Mouse (Mus musculus) cortical plate, adult 2 months (tissue): ENCODE measurements at regions not wholly inside any gene's neighbourhood (a gene's known extent, or its start where the extent isn't known, plus 50 kb on each side); places are given as distances from the start of the nearest gene placed in this dataset.

Experiments
- H3K27ac ChIP-seq: fragments of 200-500 bp; 2 replicates; pipeline ENCODE4 v1.5.1; 2012; ENCODE audit warnings: low read length, control low read depth, inconsistent platforms; ENCODE audit not compliant: insufficient read depth
- H3K4me1 ChIP-seq: fragments of 200-500 bp; 2 replicates; pipeline ENCODE4 v1.6.1; 2011; ENCODE audit warnings: low read length; ENCODE audit not compliant: control insufficient read depth, insufficient read depth
- H3K4me3 ChIP-seq: fragments of 200-500 bp; 2 replicates; pipeline ENCODE4 v1.5.1; 2011; ENCODE audit warnings: mild to moderate bottlenecking, low read length, control low read depth; ENCODE audit not compliant: insufficient read depth
- CTCF ChIP-seq: fragments of 200-500 bp; IDR thresholded peaks from 2 replicates; pipeline ENCODE4 v1.5.1; 2011; ENCODE audit warnings: mild to moderate bottlenecking, control low read depth, low read length; ENCODE audit not compliant: insufficient read depth; ENCODE audit errors: extremely low read depth
- POLR2A ChIP-seq: fragments of 200-500 bp; IDR thresholded peaks from 2 replicates; pipeline ENCODE4 v1.6.1; 2011; ENCODE audit warnings: mild to moderate bottlenecking, low read length, control low read depth; ENCODE audit not compliant: insufficient read depth; ENCODE audit errors: extremely low read depth

DNA sequence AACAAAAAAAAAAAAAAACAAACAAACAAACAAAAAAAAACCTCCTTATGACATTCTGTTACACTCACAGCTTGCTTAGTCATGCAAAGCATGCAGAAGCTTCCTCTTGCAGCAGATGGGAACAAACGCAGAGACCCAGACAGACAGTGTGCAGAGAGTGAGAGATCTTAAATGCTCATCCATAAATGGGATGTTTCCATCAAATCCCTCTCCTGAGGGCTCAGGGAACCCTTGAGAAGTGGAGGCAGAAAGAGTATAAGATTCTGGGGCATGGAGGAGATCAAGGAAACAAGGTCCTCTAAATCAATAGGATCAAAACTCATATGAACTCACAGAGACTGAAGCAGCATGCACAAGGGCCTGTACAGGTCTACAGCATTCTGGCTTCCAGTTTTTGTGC, 52.5 kb downstream of the Adm start:
- Histone ChIP-seq H3K4me3 (no peak overlapping the region), H3K27ac (no peak overlapping the region), H3K4me1 (no peaks in the 10 kb centered on the region)
- TF ChIP-seq POLR2A (no peak), CTCF (no peak)

DNA sequence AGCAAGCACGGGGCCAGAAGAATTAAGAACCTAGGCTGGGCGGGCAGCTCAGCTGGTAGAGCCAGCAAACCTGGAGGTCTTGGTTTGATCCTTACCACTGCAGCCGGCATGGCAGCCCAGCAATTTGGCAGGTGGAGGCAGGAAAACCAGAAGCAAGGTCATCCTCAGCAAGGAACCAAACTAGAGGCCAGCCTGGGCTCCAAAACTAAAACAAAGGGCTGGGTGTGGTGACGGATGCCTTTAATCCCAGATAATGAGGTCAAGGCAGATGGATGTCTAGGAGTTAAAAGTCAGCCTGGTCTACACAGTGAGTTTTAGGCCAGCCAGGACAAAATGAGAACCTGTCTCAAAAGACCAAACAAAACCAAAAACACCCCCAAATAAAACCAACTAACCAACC, 55.5 kb downstream of the Adm start:
- Histone ChIP-seq H3K4me3 (no peak overlapping the region), H3K27ac (no peak overlapping the region), H3K4me1 (no peaks in the 10 kb centered on the region)
- TF ChIP-seq POLR2A (no peak), CTCF (no peak)

GRCm38 (mm10) chr7:110688884-110689681, 61.6 kb downstream of the Adm start:
- TF ChIP-seq POLR2A (no peak), CTCF (no peak)
- H3K4me3 ChIP-seq: no peak overlapping the region
- H3K27ac ChIP-seq: no peak overlapping the region
- H3K4me1 ChIP-seq: no peaks in the 10 kb centered on the region

DNA sequence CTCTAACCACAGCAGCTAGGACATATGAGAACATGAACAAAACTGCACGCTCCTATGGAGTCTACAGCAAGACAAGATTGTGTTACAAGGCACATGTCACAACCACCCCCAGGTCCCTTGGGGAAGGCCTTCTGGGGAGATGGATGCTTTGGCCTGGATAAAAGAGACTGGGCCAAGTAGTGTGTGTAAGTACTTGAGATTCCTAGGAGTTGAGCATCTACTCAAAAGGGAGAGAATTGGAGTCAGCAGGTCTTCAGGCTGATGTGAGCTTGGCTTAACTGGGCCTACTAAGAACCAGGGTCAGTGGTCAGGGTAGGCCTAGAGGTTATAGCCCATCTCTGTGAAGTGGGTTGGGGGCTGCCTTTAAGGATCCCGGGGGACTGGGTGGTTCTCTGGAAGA, 62.8 kb downstream of the Adm start:
- TF ChIP-seq POLR2A: no peak
- no peak for TF ChIP-seq CTCF
- H3K4me3 ChIP-seq: no peak overlapping the region
- H3K4me1 ChIP-seq: no peaks in the 10 kb centered on the region
- H3K27ac ChIP-seq: no peak overlapping the region

DNA sequence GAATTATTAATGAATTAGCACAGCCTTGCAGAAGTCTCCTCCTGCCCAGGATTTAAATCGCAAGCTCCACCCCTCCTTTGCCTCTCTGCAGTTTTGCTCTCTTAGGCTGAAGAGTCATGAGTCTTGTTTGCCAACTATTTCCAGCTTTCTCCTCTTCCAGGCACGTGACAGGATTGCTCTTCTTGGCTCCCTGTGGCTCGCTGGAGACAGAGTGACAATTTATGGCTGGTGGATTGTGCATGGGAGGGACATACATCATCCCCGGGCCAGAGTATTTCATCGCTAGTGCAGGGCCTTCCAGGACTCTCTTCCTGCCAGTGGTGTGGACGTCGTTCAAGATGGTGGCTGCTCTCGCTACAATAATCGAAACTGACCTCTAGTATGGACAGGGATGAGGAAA, 63.4 kb downstream of the Adm start:
- no peak for TF ChIP-seq CTCF
- TF ChIP-seq POLR2A: no peak
- H3K4me1 ChIP-seq: no peaks in the 10 kb centered on the region
- no peak overlapping the region for H3K27ac ChIP-seq
- no peak overlapping the region for H3K4me3 ChIP-seq

DNA sequence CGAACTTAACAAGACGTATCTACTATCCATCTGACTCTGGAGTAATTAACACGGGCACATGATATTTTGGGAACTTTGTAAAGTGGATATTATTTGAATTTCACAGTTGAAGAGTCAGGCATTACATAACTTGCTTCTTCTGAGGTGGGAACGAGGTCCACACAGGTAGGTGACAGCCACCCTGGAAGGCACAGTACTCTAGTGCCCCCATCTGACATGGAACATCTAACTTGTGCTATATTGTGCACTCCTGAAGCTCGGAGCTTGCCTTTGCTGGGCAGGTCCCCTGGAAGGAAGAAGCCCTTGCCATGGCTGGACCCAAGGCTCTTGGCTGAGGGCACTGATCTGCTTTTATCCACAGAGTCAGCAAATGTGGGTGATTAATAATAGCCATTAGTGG, 66.8 kb downstream of the Adm start:
- H3K4me1 ChIP-seq: no peaks in the 10 kb centered on the region
- no peak overlapping the region for H3K27ac ChIP-seq
- no peak overlapping the region for H3K4me3 ChIP-seq
- TF ChIP-seq POLR2A (no peak), CTCF (no peak)

- TF ChIP-seq POLR2A (no peak), CTCF (no peak)
- Histone ChIP-seq H3K4me1 (no peaks in the 10 kb centered on the region), H3K4me3 (no peak overlapping the region), H3K27ac (no peak overlapping the region)
Measured at GRCm38 (mm10) chr7:110695729-110696128, 68.3 kb downstream of the Adm start.

DNA sequence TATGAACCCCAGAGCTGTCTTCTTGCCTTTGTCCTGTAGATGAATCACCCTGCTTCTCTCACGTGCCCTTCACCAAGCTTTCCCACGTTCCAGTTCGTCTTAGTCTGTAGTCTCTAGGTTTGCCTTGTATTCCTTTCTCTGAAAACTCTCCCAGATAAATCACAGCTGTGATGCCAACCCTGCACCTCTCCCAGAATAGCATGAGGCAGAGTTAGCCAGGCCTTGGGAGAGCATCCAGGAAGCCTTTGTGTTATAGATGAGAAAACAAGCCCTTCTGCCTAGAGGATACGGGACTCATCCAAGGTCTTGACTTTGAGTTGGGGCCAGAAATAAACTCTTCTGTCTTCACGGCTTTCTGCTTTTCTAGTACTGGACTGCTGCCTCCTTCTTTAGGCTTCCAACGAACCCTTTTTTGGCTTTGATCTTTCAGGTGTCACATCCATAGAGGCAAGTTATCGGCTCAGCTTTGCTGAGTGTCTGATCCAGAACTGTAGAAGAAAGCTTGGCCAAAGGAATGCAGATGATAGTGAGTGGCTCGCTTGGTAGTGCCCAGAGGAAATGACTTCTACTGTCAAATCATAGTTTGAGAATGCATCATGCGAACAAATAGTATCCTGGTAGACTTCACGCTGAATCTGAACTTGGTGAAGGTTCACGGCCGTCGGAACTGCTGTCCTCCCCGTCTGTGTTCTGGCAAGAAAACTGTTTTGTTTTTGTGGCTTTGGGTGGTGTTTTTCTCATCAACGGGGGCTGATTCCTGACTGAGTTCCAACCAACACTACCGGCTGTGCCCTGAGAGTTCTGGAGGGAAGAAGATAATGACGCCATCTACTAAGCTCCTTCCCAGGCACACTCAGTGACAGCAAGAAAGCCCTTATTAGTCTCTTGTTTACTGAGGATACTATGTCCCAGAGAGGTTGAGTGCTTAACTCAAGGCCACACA, 69.5 kb upstream of the Ampd3 start:
- Histone ChIP-seq H3K27ac (no peak overlapping the region), H3K4me1 (peaks cover 1% of the 10 kb centered on the region; the same call in 1 of the 2 replicates), H3K4me3 (no peak overlapping the region)
- TF ChIP-seq POLR2A (no peak), CTCF (no peak)

DNA sequence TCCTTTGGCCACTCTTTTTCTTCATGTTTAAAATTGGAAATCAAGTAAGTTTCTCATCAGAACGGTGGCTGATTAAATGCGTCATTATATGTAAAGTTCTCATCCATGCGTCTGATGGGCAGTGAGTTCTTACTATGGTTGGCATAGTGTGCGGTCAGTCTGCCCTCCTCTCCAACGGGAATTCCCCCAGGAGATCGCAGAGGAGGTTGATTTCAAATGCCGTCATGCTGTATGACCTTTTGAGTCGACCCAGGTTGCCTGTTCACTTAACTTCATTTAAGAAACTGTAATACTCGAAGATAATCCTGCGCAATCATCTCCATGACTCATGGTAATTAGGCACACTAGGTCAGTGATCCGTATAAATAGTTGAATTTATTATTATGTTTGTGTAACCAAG, 68.4 kb upstream of the Ampd3 start:
- TF ChIP-seq POLR2A: no peak
- TF ChIP-seq CTCF: no peak
- no peak overlapping the region for H3K4me3 ChIP-seq
- no peak overlapping the region for H3K27ac ChIP-seq
- peaks cover 1% of the 10 kb centered on the region; the same call in 1 of the 2 replicates for H3K4me1 ChIP-seq

- no peak overlapping the region for H3K4me3 ChIP-seq
- H3K27ac ChIP-seq: no peak overlapping the region
- H3K4me1 ChIP-seq: peaks cover 1% of the 10 kb centered on the region; the same call in 1 of the 2 replicates
- TF ChIP-seq POLR2A: no peak
- no peak for TF ChIP-seq CTCF
Measured at GRCm38 (mm10) chr7:110701681-110702413, 66.2 kb upstream of the Ampd3 start.
